Mouse (Mus musculus) left cerebral cortex, postnatal 14 days (tissue): ENCODE results near the gene Gabrg3. TPM values are rescaled to one million over a fixed set of nuclear protein-coding genes. Genes with fewer than 3 reads are reported as not detected.
A peak's percentile ranks its signal among the peaks of the same experiment; 100 is the strongest.
"Not testable (repeated sequence)": the region's sequence is repeated elsewhere in the genome, so short reads cannot be mapped to it uniquely, and the experiment has no call there.

Source experiments
- DNase-seq, 2 experiments: peaks; one replicate each; pipeline ENCODE4 v3.0.0; 2021 to 2022; ENCODE audit warnings: low spot score in 2 of 2, mixed read lengths in 1 of 2
- intact Hi-C: fragments of 180-260 bp; cut with DNase I; formaldehyde crosslinking; loops from one replicate; pipeline ENCODE4 v1.15.1; 2025
- total RNA-seq, 2 experiments: library from RNA; stranded (reverse); gene quantifications; 2 replicates each; pipeline ENCODE4 v1.2.3; 2021

Gabrg3 gene
- total RNA-seq, 2 experiments from 2014 or later = 33.1 to 35.2 TPM

DNA sequence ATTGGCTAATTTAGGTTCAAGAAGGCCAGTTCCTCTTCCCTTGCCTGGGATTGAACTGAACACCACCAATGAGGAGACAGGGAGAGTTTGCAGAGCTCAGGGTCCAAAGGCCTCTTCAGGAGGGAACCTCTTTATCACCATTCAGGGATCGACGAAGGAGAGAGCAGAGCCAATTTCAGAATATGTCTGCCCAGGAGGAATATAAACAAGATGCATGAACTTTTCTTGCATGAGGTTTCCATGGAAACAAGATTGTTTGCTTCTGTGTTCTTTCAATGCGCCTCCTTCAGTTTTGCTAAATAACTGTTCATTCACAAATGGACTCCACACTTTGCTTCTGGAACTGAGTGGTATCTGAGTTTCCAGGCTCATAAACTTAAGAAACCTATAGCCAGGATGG is 62.5 kb downstream of the Gabrg3 start:
- intact Hi-C loops = no loop called here
- peak in 1 of 2 experiments; percentile 22 for DNase-seq

DNA sequence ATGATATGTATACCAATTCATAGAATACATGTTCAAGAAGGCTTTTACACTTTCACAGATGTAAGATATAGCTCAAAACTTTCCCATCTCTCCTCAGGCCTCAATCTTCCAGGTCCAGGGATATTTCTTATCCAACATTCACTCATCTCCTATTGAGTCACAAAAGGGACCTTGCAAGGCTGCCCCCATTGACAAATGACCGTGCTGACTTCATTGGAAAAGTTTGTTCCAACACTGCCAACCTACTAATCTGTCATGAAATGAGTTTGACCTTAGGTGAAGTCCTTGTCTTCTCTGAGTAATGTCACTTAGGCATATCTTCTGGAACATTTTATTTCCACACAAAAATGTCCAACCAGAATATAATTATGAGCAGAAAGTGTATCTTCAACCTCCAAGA is 64.9 kb downstream of the Gabrg3 start:
- intact Hi-C loops = no loop called here
- DNase-seq = no peak

DNA sequence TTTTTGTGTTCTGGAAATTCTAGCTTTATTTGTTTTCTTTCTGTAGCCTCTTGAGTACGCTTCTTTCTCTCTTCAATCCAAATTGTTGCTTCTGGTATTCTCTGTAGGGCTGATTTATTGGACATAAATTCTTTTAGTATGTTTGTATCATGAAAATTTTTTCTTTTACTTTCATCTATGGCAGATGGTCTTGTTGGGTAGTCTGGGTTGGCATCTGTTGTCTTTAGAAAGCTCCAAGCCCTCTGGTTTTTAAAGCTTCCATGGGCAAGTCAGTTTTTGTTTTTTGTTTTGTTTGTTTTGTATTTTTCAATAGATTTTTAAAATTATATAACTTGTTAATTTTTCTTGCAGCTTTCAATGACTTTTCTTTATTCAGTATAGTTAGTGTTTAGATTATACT is 72.0 kb downstream of the Gabrg3 start:
- DNase-seq = no peak
- intact Hi-C loops = no loop called here

DNA sequence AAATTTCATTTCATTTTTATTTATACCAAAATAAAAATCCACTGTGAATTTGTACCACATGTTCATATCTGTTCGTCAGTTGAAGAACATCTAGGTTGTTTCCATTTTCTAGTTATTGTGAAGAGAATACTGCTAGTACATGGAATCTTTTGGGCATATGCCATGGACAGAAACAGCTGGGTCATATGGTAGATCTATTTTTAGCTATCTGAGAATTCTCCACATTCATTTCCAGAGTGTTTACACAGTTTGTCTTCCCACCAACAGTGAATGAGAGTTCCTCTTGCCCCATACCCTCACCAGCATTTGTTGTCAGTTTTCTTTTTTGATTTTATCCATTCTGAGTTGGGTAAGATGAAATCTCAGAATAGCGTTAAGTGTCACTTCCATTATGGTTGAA is 75.0 kb downstream of the Gabrg3 start:
- intact Hi-C loops = no loop called here
- DNase-seq = no peak

DNA sequence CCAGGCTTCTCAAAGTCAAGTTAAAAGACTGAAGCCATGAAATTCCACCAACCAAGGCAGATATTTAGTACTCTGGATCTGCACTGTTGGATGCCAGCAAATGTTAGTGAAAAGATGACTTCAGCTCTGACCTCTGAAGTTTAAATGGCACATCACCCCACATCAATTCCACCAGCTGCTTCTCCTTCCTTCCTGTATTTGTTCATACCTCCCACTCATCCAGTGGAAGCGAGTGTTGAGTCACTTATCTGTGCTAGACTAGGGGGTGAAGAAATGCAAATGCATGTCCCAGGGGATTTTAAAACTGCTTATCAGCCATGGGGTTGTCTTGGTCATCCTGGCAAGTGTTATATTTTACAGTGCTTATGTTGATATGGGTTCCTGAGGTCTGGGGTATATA is 79.7 kb downstream of the Gabrg3 start:
- DNase-seq = no peak
- intact Hi-C loops = no loop called here

DNA sequence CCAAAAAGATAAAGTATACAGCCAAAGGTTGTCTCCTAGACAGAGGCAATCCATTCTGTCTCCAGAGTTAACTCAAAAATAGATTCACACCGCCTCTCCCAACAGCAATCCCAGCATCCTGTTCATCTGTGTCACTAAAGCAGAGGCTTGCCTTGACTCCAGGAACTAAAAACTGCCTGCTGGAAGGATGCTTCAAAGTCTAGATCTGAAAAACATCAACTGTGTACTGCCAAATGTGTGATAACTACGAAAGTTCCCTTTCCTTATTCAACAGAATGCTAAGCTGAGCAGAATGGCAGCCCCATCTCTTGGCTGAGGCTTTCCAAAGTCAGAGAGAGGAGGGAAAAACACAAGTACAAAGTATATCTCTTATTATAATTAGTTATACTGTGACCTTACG is 90.3 kb downstream of the Gabrg3 start:
- intact Hi-C loops = no loop called here
- peak; percentile 16 to 56 for DNase-seq

DNA sequence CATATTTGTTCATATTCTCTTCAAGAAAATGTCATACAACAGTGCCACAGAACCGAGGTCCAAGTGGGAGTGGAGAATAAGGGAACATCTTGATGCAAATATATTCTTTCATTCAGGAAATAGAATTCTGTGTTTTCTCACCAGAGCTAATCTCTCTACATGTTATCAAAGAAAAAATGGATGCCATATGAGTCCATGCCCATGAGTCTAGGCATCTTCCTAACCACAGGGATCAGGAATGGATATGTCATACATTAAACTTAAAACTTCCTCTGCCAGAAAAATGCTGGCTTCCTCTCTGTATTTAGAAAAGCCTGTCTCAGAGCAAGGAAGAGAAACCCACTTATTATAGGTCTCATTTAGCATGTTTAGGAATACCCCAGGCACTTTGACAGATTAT is 92.9 kb downstream of the Gabrg3 start:
- intact Hi-C loops = no loop called here
- DNase-seq = no peak

DNA sequence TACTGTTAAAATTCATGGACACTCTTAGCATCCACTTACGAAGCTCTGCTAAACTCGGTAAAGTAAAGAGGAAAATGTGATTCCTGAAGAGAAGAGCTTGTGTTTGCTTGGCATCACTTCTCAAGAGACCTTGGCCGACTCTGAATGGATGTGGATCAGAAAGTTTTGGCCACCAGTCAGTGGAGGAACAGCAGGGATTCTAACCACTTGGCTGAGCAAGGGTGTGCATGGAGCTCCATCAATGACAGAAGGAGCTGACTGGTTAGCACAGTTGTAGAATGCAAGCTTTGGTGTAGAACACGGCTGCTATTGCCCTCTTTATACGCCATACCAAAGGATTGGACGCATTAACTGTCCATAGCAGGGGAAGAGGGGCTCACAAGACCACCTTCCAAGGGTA is 93.4 kb downstream of the Gabrg3 start:
- intact Hi-C loops = no loop called here
- no peak for DNase-seq

DNA sequence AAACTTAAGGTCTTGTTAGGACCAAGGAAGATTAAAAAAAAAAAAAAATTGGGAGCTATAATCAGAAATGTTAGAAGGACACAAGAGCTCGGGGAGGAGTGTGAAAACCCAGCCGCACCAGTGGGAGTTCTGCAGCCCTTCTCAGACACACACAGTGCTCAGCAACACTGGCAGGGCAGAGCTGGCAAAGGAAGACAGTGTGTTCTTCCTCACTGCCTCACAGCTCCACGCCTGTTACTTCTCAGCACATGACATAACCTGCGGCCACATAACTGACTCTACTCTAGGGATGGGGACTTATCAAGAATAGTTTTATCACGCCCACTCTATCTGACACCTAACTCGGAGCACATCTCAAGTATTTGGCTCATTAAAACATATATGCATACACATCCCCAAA is 103.8 kb downstream of the Gabrg3 start:
- intact Hi-C loops = no loop called here
- DNase-seq = peak; percentile 13 to 22

DNA sequence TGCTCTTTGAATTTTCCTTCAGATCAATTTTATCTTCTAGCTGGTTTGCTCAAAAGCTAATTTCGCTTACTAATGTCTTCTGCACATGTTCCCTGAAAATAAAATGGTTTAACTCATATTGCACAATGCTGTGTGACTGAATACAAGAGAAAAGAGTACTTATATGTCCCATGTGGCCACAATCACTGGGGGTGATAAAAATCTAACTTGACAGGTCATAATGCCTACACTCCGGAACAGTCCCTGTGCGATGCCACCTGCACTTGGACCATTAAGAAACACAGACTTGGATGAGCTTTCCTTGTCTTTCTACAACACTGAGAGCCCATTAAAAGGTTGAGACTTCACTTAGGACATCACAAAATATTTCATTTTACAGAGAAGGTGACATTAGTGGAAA is 108.1 kb downstream of the Gabrg3 start:
- intact Hi-C loops = no loop called here
- DNase-seq = no peak

DNA sequence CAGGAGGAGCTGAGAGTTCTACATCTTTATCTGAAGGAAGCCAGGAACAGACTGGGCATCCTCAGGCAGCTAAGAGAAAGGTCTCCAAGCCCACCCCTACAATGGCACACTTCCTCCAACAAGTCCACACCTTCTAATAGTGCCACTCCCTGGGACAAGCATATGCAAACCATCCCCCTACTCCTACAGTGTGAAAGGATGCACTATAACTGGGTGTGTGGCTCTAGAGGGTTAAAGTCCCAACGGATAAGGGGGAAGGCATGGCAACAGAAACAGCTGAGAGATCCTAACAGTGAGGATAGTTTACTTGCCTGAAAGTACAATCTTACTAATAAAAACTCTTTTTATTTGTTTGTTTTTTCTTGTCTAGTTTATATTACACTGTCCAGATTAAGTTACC is 126.8 kb downstream of the Gabrg3 start:
- intact Hi-C loops = no loop called here

DNA sequence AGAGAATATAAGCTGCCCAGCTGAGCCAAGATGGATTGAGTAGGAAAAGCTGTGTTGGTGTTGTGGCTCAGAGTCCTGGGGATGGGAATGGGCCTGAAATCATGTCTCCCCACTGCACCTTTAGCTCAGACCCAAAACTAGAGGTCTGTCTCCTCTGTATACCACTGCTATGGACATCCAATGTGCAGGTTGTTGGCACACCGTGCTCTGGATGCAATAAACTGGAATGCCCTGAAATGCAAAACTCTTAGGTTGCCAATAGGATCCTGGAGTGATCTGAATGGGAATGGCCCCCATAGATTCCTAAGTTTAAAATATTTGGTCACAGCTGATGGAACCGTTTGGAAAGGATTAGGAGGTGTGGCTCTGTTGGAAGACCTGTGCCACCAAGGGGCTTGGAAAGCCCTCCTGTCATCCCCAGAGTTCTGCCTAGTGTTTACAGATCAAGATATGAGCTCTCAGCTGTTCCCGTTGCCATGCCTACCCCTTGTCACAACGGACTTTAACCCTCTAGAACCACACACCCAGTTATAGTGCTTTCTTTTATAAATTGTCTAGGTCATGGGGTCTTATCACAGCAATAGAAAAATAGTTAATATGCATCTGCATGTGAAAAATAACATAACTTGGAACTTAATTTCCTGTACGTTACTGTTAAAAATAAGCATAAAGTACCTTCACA is 128.0 kb downstream of the Gabrg3 start:
- DNase-seq = no peak
- intact Hi-C loops = no loop called here

More for the DNA sequence above, 126.8 kb downstream of the Gabrg3 start:
- DNase-seq = no peak

DNA sequence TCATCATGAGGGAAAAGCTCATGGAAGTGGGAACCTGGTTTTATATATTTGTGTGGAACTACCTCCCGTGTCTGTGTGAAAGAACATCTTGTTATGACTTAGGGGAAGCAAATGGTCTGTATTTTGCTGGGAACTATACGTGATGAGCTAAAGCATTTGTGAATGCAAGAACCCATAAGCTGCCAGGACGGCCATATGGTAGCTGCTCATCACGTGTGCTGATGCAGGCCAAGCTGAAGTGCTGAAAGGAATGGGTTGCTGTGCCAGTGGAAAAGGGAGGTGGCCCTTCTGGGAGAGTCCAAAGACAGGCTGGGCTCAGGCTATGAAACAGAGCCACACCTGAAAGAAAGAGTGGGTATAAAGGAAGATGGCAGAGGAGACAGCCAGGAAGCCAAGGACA is 143.0 kb downstream of the Gabrg3 start:
- DNase-seq = peak; percentile 23 to 49
- intact Hi-C loops = no loop called here

DNA sequence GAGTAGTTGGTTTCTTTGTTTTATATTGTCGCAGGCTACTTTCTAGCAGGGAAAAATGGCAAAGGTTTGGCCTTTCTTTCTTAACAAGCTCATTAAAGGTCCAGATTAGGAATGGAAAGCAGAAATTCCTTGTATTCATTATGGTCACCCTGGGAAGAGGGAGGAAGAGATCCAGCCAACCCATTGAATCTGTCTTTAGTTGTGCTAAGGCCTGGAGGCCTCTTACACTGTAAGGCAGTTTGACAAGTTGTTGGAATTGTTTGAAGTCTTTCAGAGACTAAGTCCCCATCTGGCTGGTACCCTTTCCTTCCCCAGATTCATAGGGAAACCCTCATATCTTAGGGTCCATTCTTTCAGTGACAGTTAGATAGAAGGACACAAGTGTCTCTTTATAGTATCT is 172.9 kb downstream of the Gabrg3 start:
- intact Hi-C loops = loop anchor here (10.0 kb wide), 1 partner anchor 141 kb away; no protein-coding TSS in a partner anchor
- DNase-seq = no peak

DNA sequence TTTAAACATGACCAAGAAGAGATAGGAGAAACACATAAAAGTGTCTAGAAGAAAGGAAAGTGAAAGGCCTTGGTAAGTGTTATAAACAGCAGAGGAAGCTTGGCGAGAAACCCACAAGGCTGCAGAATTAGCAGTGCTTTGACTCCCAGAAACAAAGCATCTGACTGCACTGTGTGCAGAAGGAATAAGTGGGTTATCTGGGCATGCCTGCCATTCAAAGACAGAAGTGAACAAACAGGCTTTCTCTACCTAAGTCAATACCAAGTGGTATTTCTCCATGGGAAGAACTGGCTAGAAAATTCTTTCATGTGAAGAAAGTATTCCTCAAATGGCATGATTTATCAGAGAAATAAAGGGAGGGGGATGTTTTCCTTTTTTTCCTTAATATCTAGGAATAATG is 201.0 kb downstream of the Gabrg3 start:
- DNase-seq = no peak
- intact Hi-C loops = no loop called here

DNA sequence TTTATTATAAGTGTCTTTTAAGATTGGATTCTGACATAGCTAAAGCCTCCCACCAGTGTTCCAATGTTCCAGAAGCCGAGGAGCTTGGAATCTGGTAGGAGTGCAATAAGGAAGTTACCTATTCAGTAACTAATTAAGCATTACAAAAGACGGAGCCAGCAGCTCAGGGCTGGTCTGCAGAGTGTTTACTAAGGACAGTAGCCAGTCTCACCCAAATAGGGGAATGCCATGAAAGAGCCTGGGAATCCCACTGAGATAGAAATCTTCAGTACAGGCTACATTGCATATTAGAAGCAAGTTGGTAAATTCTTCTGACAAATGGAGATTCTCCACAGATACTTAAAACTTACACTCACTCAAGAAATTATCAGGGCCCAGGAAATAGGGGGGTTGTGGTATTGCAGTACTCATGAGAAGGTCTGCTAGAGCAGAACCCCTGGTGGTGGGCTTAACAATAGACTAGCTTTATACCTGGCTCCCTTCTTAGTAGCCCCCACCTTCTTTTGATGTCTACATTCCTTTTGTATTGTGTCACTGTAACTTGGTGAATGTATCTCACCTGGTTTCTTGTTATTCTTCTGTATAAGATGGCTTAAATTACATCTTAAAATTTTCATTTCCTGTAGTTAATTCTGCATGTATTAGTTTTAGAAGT is 211.0 kb downstream of the Gabrg3 start:
- DNase-seq, intact Hi-C loops: not testable (repeated sequence)

DNA sequence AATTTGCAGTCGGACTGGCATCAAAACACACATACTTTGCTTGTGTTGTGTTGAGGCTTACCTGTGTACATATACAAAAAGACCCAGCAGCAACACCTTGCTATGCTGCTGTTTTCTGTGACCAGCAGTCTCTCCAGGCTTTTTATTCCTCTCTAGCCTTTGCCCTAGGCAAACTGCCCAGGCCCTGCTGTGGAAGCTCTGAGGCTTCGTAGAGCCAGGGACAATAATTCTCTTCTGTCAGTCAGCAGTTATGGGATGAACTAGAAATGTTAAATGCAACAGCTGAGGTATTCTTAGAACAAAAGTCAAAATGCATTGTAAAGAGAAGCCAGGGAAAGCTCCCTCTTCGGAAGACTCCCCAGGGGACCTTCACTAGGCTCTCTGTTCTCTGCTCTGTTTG is 220.1 kb downstream of the Gabrg3 start:
- DNase-seq = no peak
- intact Hi-C loops = no loop called here

DNA sequence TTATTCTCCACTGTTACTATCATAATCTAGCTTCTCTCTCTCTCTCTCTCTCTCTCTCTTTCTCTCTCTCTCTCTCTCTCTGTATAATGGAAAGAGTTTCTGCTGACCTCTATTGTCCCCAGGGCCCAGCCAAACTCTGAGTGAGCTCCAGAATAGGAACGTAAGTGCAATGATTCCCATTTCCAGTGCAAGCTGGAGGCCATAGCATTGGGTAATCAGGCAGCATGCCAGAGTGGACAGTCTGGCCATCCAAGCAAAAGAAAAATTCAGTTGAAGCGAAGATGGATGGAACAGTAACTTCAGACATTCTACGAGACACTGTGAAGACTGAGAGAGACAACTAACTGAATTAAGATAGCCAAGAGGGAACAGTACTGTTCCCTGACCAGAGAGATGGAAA is 228.8 kb downstream of the Gabrg3 start:
- DNase-seq = no peak
- intact Hi-C loops = no loop called here

DNA sequence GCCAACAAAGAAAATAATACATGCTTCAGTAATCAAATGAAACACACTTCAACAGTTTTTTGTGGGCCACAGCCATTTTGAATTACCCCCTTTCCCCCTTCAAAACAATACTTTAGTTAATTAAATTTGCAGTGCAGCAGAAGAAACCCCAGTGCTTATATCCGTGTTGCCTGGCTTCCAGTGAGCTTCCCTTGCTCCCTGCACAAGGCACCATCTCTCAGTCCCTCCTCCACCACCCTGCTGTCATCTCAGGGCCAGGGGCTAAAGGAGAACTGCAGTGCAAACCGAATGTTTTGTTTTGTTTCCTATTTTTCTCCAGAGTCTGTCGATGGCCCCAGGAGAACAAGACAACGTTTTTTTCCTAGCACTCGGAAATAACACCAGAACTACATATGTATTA is 233.2 kb downstream of the Gabrg3 start:
- intact Hi-C loops = no loop called here
- DNase-seq = no peak

DNA sequence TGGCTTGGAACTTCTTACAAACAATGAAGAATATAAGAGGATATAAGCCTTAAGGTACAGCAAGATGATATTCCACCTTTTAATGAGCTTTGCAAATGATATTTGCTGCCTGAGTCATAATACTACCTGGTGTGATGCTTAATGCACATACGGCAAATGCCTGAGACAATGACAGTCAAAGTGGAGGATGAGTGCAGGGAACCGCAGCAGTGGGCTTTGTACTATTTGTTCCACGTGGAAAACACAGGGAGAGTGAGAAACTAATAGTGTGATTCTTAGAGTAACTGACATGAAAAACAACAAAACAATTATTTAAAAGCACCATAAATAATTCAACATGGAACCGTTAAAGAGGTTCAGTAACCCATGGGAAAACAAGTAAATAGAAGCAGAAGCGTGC is 236.2 kb downstream of the Gabrg3 start:
- DNase-seq = no peak
- intact Hi-C loops = no loop called here

DNA sequence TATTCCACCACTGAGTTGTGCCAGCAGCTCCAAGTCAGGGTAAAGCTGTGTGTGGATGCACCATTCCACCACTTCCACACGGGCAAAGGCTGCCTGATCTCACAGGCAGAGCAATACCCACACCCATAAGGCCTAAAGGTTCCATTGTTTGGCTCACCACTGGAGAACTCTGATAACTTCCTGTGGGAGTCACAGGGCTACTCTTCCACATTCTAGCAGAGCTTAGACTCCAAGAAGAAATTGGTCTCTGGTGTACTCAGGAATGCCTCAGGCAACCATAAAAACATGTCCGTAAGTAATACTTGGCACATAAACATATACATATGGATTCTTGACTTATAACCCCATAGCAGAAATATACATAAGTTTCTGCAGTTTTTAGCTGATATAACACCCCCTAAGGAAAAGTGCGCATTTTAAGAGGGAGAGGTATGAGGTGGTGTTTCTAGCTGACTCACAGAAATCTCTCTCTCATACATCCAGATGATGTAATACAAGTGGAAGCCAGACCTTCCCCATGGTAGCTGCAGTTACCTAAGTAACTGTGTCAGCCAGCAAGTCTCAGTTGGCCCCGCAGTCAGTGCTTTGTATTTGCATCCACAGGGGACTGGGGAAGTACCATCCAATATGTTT is 248.8 kb downstream of the Gabrg3 start:
- intact Hi-C loops = no loop called here
- DNase-seq = no peak
